Mouse (Mus musculus): Measurements from ENCODE around the gene Metap2. TPM values are rescaled to one million over a fixed set of nuclear protein-coding genes. Genes with fewer than 3 reads are reported as not detected.

Metap2 gene
- polyA plus RNA-seq, 1 experiment from 2014 or later = 159 TPM

- Histone ChIP-seq H3K27me3 (replicated peaks) (no peaks in the 10 kb centered on the region), H3K36me3 (no peaks in the 10 kb centered on the region), H3K4me2 (no peak overlapping the region), H3K4me1 (no peaks in the 10 kb centered on the region), H3K27ac (replicated peaks) (no peak overlapping the region), H3K9ac (replicated peaks) (no peak overlapping the region), H3K4me3 (replicated peaks) (no peak overlapping the region), H3K9me3 (replicated peaks) (no peaks in the 10 kb centered on the region)
- WGBS = 77% methylated on average over 5 of the region's 5 CpGs
- no peak for ATAC-seq (ENCODE audit: low FRiP score)
Measured at GRCm38 (mm10) chr10:93909811-93910446, 13.0 kb upstream of the Metap2 start.

GRCm38 (mm10) chr10:93909015-93909414, 12.1 kb upstream of the Metap2 start:
- H3K27me3 ChIP-seq (replicated peaks) = no peaks in the 10 kb centered on the region
- WGBS = 80% methylated on average over 1 of the region's 1 CpGs
- no peak overlapping the region for H3K4me3 ChIP-seq (replicated peaks)
- no peak for ATAC-seq (ENCODE audit: low FRiP score)
- H3K4me2 ChIP-seq = no peak overlapping the region
- H3K4me1 ChIP-seq = no peaks in the 10 kb centered on the region
- no peak overlapping the region for H3K27ac ChIP-seq (replicated peaks)
- H3K9me3 ChIP-seq (replicated peaks) = no peaks in the 10 kb centered on the region
- no peaks in the 10 kb centered on the region for H3K36me3 ChIP-seq
- no peak overlapping the region for H3K9ac ChIP-seq (replicated peaks)

- WGBS = 95% methylated on average over 7 of the region's 7 CpGs
- Histone ChIP-seq H3K4me3 (replicated peaks) (no peak overlapping the region), H3K36me3 (no peaks in the 10 kb centered on the region), H3K9ac (replicated peaks) (no peak overlapping the region), H3K9me3 (replicated peaks) (no peaks in the 10 kb centered on the region), H3K4me1 (no peaks in the 10 kb centered on the region), H3K4me2 (no peak overlapping the region), H3K27me3 (replicated peaks) (no peaks in the 10 kb centered on the region), H3K27ac (replicated peaks) (no peak overlapping the region)
- no peak for ATAC-seq (ENCODE audit: low FRiP score)
Measured at GRCm38 (mm10) chr10:93908540-93908939, 11.6 kb upstream of the Metap2 start.

GRCm38 (mm10) chr10:93907376-93907775, 10.5 kb upstream of the Metap2 start:
- Histone ChIP-seq H3K36me3 (no peaks in the 10 kb centered on the region), H3K4me3 (replicated peaks) (no peak overlapping the region), H3K4me2 (no peak overlapping the region), H3K9ac (replicated peaks) (no peak overlapping the region), H3K9me3 (replicated peaks) (no peaks in the 10 kb centered on the region), H3K27me3 (replicated peaks) (no peaks in the 10 kb centered on the region), H3K27ac (replicated peaks) (no peak overlapping the region), H3K4me1 (no peaks in the 10 kb centered on the region)
- WGBS = 64% methylated on average over 10 of the region's 10 CpGs
- no peak for ATAC-seq (ENCODE audit: low FRiP score)

- no peaks in the 10 kb centered on the region for H3K9me3 ChIP-seq (replicated peaks)
- ATAC-seq (ENCODE audit: low FRiP score) = no peak
- no peak overlapping the region for H3K4me2 ChIP-seq
- no peak overlapping the region for H3K4me3 ChIP-seq (replicated peaks)
- WGBS = 89% methylated on average over 11 of the region's 11 CpGs
- H3K4me1 ChIP-seq = no peaks in the 10 kb centered on the region
- no peaks in the 10 kb centered on the region for H3K27me3 ChIP-seq (replicated peaks)
- H3K9ac ChIP-seq (replicated peaks) = no peak overlapping the region
- H3K36me3 ChIP-seq = no peaks in the 10 kb centered on the region
- H3K27ac ChIP-seq (replicated peaks) = no peak overlapping the region
Measured at GRCm38 (mm10) chr10:93899907-93900306, 3.0 kb upstream of the Metap2 start.

- Histone ChIP-seq H3K27ac (replicated peaks) (no peak overlapping the region), H3K9me3 (replicated peaks) (no peaks in the 10 kb centered on the region), H3K36me3 (no peaks in the 10 kb centered on the region), H3K9ac (replicated peaks) (no peak overlapping the region), H3K27me3 (replicated peaks) (no peaks in the 10 kb centered on the region), H3K4me2 (no peak overlapping the region), H3K4me1 (no peaks in the 10 kb centered on the region), H3K4me3 (replicated peaks) (no peak overlapping the region)
- ATAC-seq (ENCODE audit: low FRiP score) = no peak
- WGBS = 47% methylated on average over 2 of the region's 2 CpGs
Measured at GRCm38 (mm10) chr10:93899303-93899702, 2.4 kb upstream of the Metap2 start.

GRCm38 (mm10) chr10:93892551-93892950, 4.3 kb downstream of the Metap2 start:
- 90% methylated on average over 4 of the region's 4 CpGs for WGBS
- no peak overlapping the region for H3K27ac ChIP-seq (replicated peaks)
- no peak overlapping the region for H3K4me3 ChIP-seq (replicated peaks)
- no peak for ATAC-seq (ENCODE audit: low FRiP score)
- no peaks in the 10 kb centered on the region for H3K36me3 ChIP-seq
- no peak overlapping the region for H3K9ac ChIP-seq (replicated peaks)
- no peaks in the 10 kb centered on the region for H3K27me3 ChIP-seq (replicated peaks)
- H3K9me3 ChIP-seq (replicated peaks) = no peaks in the 10 kb centered on the region
- H3K4me2 ChIP-seq = no peak overlapping the region
- peaks cover 16% of the 10 kb centered on the region for H3K4me1 ChIP-seq

- Histone ChIP-seq H3K9ac (replicated peaks) (no peak overlapping the region), H3K27me3 (replicated peaks) (no peaks in the 10 kb centered on the region), H3K27ac (replicated peaks) (no peak overlapping the region), H3K4me3 (replicated peaks) (no peak overlapping the region), H3K9me3 (replicated peaks) (no peaks in the 10 kb centered on the region), H3K36me3 (peaks cover 10% of the 10 kb centered on the region), H3K4me1 (peaks cover 19% of the 10 kb centered on the region), H3K4me2 (no peak overlapping the region)
- no peak for ATAC-seq (ENCODE audit: low FRiP score)
- WGBS = 95% methylated on average over 1 of the region's 1 CpGs
Measured at GRCm38 (mm10) chr10:93891031-93891430, 5.9 kb downstream of the Metap2 start.

GRCm38 (mm10) chr10:93890565-93890964, 6.3 kb downstream of the Metap2 start:
- no peaks in the 10 kb centered on the region for H3K27me3 ChIP-seq (replicated peaks)
- peak overlapping the region; percentile 81 for H3K4me2 ChIP-seq
- peaks cover 14% of the 10 kb centered on the region for H3K36me3 ChIP-seq
- peaks cover 19% of the 10 kb centered on the region for H3K4me1 ChIP-seq
- no peak overlapping the region; the same call in 1 of the 2 replicates for H3K9ac ChIP-seq (replicated peaks)
- H3K27ac ChIP-seq (replicated peaks) = peak overlapping the region; percentile 93; the same call in 1 of the 2 replicates
- H3K4me3 ChIP-seq (replicated peaks) = peak overlapping the region; percentile 71
- WGBS = 75% methylated on average over 4 of the region's 4 CpGs
- ATAC-seq (ENCODE audit: low FRiP score) = no peak
- H3K9me3 ChIP-seq (replicated peaks) = no peaks in the 10 kb centered on the region

GRCm38 (mm10) chr10:93889976-93890375, 6.9 kb downstream of the Metap2 start:
- Histone ChIP-seq H3K9ac (replicated peaks) (peak overlapping the region; percentile 89), H3K36me3 (peaks cover 20% of the 10 kb centered on the region), H3K9me3 (replicated peaks) (no peaks in the 10 kb centered on the region), H3K27me3 (replicated peaks) (no peaks in the 10 kb centered on the region), H3K4me2 (peak overlapping the region; percentile 81), H3K27ac (replicated peaks) (peak overlapping the region; percentile 93), H3K4me1 (peaks cover 19% of the 10 kb centered on the region), H3K4me3 (replicated peaks) (peak overlapping the region; percentile 71)
- WGBS = under 1% methylated on average over 22 of the region's 22 CpGs
- ATAC-seq (ENCODE audit: low FRiP score) = no peak; the same call in none of the 2 replicates

- under 1% methylated on average over 28 of the region's 30 CpGs for WGBS
Measured at GRCm38 (mm10) chr10:93889579-93889950, 7.3 kb downstream of the Metap2 start.

GRCm38 (mm10) chr10:93888935-93889578, 7.8 kb downstream of the Metap2 start:
- H3K27me3 ChIP-seq (replicated peaks) = no peaks in the 10 kb centered on the region
- H3K9me3 ChIP-seq (replicated peaks) = no peaks in the 10 kb centered on the region
- peak overlapping the region; percentile 93 for H3K27ac ChIP-seq (replicated peaks)
- ATAC-seq (ENCODE audit: low FRiP score) = peak; percentile 72
- H3K9ac ChIP-seq (replicated peaks) = peak overlapping the region; percentile 89
- H3K4me1 ChIP-seq = peaks cover 19% of the 10 kb centered on the region
- peak overlapping the region; percentile 81 for H3K4me2 ChIP-seq
- H3K36me3 ChIP-seq = peaks cover 27% of the 10 kb centered on the region
- 0% methylated on average over 38 of the region's 38 CpGs for WGBS
- H3K4me3 ChIP-seq (replicated peaks) = peak overlapping the region; percentile 71

More at GRCm38 (mm10) chr10:93889579-93889950, 7.3 kb downstream of the Metap2 start:
- Histone ChIP-seq H3K4me3 (replicated peaks) (peak overlapping the region; percentile 71), H3K4me1 (peaks cover 19% of the 10 kb centered on the region), H3K27me3 (replicated peaks) (no peaks in the 10 kb centered on the region), H3K4me2 (peak overlapping the region; percentile 81), H3K9ac (replicated peaks) (peak overlapping the region; percentile 89), H3K27ac (replicated peaks) (peak overlapping the region; percentile 93), H3K9me3 (replicated peaks) (no peaks in the 10 kb centered on the region), H3K36me3 (peaks cover 24% of the 10 kb centered on the region)
- ATAC-seq (ENCODE audit: low FRiP score) = peak; percentile 99

Data from neural tube, embryonic 15.5 days (tissue).